Comparison of ENCODE assay signal across 19 mouse cellular contexts in the genomic region with DNA sequence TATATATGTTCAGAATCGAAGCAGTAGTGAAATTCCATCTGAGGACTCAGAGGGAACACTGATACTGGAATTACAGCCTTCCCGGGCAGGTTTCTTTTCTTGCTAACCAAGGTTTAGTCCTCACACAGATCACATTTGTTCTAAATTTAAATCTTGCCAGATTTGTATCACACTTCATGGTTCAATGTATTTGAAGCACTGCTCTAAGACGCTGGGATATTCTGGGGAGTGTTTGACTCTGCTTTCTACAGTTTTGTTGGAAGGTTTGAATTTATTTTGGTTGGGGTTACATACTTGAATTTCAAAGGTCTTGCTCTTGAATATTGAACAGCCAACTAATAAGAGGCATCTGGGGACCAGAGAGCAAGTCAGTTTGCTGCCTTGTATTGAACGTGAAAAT.
"Had no signal": no experiment of that assay in that cellular context is flagged by ENCODE, and none has a peak within 500 bp of the region (broad histone marks: within the 10 kb centered on the region; RNA-seq: fewer than 3 reads in every experiment).

No protein-coding gene starts in this region.

- H3K4me3 ChIP-seq: midbrain, embryonic 10.5 days; midbrain, embryonic 12.5 days; myocyte; neural tube, embryonic 13.5 days; neural tube, embryonic 15.5 days had no signal

- DNase-seq: lung, adult 18-20 months; lung, embryonic 14.5 days; lung, postnatal 10 days; lung, postnatal 4 days; midbrain, embryonic 14.5 days; retina, postnatal 1 day; right cerebral cortex, adult 18-20 months; right cerebral cortex, postnatal 25 days; right cerebral cortex, postnatal 4 days; spleen, adult 18-20 months; thymus, adult 2 months; thymus, postnatal 25 days; thymus, postnatal 4 days had no signal

- H3K36me3 ChIP-seq: midbrain, embryonic 10.5 days; midbrain, embryonic 12.5 days; neural tube, embryonic 13.5 days; neural tube, embryonic 15.5 days had no signal

- H3K27ac ChIP-seq: midbrain, embryonic 10.5 days; midbrain, embryonic 12.5 days; neural tube, embryonic 13.5 days; neural tube, embryonic 15.5 days had no signal

- H3K9ac ChIP-seq: lung, embryonic 14.5 days; midbrain, embryonic 12.5 days; neural tube, embryonic 13.5 days; neural tube, embryonic 15.5 days had no signal

- H3K9me3 ChIP-seq: midbrain, embryonic 10.5 days; midbrain, embryonic 12.5 days; neural tube, embryonic 13.5 days; neural tube, embryonic 15.5 days had no signal

- H3K4me1 ChIP-seq: midbrain, embryonic 10.5 days; midbrain, embryonic 12.5 days had no signal

- H3K27me3 ChIP-seq: midbrain, embryonic 12.5 days; neural tube, embryonic 13.5 days; neural tube, embryonic 15.5 days had no signal

- H3K4me2 ChIP-seq: lung, embryonic 14.5 days; midbrain, embryonic 12.5 days; neural tube, embryonic 13.5 days; neural tube, embryonic 15.5 days had no signal

- ATAC-seq: midbrain, embryonic 16.5 days had no signal
